Mouse (Mus musculus): ENCODE measurements around the gene Adipoq. TPM values are rescaled to one million over a fixed set of nuclear protein-coding genes. Genes with fewer than 3 reads are reported as not detected.
A peak's percentile ranks its signal among the peaks of the same experiment; 100 is the strongest.
"Not testable (repeated sequence)": the region's sequence is repeated elsewhere in the genome, so short reads cannot be mapped to it uniquely, and the experiment has no call there.

Gene Adipoq
- total RNA-seq (2022): not detected

DNA sequence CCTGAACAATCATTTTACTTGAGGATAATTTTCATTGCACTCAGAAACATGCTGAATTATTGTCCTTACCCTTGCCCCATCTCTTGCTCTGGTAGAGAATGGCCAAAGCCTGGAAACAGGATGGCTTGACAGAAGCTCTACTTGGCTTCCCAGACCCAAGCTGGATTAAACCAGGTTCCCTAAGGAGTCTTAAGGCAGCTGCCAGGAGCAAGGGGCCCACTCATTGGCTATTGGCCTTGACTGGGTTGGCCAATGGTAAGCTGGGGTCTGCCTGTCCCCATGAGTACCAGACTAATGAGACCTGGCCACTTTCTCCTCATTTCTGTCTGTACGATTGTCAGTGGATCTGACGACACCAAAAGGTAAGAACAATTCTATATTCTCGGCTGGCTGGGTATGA lies at the start of gene Adipoq:
TSS of gene Adipoq (plus strand) at position 257 of the 400 bp plus-strand sequence.
- no peak for DNase-seq (ENCODE audit: low spot score in 2 of 2)

DNA sequence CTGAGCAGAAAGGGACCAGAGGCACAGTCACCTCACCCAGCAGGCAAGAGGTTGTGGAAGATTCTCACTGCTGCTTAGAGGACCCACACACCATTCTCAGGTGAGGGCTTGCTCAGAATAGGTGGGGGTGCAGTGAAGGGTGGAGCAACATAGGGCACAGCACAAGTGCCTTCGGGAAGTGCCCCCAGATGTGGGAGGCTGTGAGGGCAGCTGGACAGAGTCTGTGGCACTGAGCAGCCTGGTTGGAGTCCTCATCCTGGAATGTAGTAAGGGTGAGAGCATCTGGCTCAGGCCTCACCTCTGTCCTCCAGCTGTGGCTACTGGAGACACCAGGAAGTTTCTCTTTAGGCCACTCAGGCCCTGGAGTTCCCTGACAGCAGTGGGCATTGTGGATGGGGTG lies 49.5 kb upstream of the Adipoq start:
- not testable (repeated sequence) for DNase-seq (ENCODE audit: low spot score in 2 of 2)

DNA sequence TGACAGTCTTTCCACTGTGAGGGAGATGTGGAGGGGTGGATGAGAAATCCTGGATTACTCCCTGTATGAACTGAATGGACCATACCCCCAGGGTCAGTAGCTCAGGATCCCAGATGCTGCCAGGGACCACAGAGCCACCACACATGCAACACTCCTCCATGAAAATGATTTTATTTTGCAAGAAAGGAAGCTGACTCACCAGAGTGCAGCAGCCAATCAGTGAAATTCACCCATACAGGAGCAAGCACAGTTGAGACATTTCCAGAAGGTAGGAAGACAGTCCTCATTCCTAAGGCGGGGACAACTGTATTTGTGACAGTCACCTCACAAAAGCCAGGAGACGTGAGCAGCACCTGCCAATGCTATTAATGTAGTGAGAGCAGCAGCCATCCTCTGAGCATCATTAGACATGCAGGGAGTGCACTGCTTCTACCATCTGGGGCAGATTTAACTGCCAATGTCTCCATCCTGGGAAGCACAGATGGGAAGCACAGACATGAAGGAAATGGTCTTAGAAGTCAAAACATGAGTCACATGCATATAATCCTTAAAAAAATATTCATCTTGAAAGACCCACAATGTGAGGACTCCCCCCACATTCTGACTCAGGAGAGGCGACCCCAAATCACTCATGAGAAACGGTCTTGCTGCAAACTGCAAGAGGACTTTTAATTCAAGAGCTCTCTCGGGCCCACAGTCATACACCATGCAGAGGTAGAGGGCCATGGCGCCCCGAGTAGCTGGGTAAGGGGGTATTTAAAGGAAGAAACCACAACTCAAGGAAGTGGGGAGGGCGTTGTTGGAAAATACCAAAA lies 48.8 kb upstream of the Adipoq start:
- DNase-seq (ENCODE audit: low spot score in 2 of 2): peak in 1 of 2 experiments; percentile 45

DNA sequence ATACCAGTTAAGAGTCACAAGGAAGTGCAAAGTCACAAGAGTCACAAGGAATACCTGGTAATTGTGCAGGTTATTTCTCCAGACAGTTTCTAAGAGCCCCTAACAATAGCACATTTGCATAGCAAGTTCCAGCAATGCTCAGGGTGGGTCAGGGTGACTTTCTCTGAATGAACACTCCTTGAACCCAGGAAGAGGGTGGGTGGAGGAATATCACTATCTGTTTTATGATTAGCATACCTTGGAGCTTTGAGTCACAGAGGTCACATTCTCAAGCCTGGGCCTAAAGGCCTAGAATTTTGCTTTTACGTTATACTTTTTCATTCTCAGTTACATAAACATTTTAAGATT lies 48.3 kb upstream of the Adipoq start:
- DNase-seq (ENCODE audit: low spot score in 2 of 2): not testable (repeated sequence)

DNA sequence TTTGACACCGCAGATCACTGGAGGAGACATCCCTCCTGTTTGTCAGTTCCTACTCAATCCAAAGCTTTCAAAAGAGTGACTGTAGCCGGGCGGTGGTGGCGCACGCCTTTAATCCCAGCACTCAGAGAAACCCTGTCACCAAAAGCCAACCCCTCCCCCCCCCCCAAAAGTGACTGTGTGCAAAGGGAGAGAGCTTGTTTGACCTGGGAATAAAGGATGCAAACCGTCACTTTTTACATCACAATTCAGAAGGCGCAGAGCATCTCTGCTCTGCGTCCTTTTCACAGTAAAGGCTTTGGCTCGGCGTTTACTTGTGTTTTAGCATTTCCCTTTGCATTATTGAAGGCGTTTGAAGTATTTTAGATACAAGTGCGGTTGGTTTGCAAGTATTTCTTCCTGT lies 46.7 kb upstream of the Adipoq start:
- DNase-seq (ENCODE audit: low spot score in 2 of 2): no peak

DNA sequence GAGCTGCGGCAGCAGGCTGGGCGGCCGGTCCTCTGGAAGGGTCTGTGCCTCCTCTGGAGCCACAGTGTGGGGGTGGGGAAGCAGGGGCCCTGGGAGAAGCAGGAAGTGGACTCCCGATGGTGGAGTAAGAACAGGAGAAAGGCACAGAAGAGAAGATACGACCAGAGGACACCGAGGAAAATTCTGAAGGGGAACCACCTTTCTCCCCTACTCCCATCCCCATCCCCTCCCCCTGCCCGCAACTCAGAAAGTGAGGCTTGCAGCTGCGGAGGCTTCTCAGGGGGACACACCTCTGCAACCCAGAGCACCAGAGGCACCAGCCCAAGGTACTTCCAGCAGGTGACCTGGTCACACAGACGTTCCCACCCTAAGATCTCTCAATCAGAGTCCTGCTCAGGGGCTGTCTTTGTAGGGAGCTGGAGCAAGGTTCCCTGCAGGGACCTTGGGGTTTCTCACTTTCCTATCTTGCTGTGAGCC lies 46.2 kb upstream of the Adipoq start:
- DNase-seq (ENCODE audit: low spot score in 2 of 2): no peak

DNA sequence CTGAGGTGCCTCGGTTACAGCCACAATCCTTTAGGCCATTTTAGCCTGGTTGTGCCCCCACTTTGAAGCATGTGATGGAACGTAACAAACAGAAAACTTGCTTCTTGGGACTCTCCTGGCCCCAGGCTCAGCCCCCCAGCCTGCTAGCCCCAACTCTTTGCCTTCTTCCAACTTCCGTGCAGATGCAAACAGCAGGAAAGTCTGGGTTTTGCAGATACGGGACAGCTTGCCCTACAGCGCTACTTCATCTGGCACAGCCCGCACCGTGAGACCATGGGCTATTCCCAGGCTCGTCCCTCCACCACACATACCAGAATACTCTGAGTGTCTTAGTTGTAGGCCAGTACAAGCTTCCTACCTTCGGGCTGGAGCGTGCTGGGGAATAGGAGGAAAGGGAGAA lies 45.7 kb upstream of the Adipoq start:
- DNase-seq (ENCODE audit: low spot score in 2 of 2): no peak

DNA sequence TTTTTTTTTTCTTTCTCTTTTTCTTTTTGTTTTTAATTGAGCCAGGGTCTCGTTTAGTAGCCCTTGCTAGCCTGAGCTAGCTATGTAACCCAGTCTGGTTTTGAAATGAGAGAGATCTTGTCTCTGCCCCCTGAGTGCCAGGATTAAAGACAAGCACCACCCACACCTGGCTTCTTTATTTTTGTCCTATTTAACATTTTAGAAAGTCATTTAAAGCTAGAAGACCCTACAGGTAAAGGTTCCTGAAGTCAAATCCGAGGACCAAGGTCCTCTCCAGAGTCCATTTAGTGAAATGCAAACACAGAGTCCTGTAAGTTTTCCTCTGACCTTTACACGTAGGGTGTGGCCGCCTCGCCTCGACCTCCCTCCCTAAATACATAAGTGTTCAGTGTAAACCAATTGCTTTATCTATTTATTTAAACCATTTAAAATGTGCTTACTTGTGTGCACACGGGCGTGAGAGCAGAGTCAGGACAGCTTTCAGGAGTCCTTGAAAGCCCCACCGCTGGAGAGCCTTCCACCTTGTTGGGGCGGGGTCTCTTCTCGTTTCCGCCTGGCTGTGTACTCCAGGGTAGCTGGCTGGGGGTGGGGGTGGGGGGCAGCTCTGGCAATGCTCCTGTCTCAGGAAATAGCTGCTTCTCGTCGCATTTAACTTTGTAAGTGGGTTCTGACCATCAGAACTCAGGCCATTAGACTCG lies 43.8 kb upstream of the Adipoq start:
- no peak for DNase-seq (ENCODE audit: low spot score in 2 of 2)

DNA sequence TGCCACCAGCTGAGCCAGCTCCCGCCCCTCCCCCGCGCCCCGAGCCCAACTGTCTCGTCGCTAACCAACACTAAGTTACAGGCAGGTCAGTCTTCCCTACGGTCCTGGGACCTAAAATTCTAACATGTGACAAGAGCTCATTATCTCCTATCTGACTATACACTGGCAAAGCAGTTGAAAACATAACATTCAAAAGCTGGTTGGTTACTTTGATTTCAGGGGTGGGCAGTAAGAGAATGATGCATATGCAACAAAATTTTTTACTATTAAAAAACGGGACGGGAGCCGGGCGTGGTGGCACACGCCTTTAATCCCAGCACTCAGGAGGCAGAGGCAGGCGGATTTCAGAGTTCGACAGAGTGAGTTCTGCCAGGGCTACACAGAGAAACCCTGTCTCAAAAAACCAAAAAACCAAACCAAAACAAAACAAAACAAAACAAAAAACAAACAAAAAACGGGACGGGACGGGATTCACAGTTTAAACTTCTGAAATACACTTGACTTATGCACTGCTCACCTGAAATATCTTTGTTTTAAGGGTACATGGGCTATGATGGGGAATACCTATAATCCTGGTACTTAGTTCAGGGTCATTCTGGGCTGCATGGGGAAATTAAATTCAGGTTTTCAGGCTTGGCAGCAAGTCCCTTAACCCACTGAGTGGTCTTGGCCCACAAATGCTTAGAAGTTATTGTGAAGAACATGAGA lies 43.1 kb upstream of the Adipoq start:
- DNase-seq (ENCODE audit: low spot score in 2 of 2): no peak

DNA sequence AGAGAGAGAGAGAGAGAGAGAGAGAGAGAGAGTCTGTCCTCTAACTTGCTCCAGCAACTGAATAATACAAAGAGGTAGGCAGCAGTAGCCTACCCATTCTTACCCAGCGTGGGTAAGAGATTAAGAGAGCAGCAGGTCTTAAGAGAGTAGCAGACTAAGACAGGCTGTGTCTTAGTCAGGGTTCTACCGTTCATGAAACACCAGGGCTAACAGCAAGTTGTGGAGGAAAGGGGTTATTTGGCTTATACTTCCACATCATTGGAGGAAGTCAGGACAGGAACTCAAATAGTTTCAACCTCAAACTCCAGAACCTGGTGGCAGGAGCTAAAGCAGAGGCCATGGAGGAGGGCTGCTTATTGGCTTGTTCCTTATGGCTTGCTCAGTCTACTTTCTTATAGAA lies 42.5 kb upstream of the Adipoq start:
- DNase-seq (ENCODE audit: low spot score in 2 of 2): no peak

DNA sequence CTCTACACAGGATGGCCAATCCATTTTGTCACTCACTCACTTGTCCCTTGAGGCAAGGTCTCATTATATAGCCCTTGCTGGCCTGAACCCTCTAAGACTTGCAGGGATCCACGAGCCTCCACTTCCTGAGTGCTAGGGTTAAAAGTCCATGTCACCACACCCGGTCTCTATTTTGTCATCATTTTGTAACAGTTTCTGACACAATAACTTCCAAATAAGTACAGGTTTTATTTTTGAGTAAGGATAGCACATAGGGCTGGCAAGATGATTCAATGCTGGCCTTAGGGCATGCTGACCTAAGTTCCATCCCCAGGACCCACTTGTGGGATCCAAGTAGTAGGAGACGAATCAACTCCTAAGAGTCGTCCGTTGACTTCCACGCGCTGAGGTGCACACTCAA lies 40.2 kb upstream of the Adipoq start:
- DNase-seq (ENCODE audit: low spot score in 2 of 2): no peak

DNA sequence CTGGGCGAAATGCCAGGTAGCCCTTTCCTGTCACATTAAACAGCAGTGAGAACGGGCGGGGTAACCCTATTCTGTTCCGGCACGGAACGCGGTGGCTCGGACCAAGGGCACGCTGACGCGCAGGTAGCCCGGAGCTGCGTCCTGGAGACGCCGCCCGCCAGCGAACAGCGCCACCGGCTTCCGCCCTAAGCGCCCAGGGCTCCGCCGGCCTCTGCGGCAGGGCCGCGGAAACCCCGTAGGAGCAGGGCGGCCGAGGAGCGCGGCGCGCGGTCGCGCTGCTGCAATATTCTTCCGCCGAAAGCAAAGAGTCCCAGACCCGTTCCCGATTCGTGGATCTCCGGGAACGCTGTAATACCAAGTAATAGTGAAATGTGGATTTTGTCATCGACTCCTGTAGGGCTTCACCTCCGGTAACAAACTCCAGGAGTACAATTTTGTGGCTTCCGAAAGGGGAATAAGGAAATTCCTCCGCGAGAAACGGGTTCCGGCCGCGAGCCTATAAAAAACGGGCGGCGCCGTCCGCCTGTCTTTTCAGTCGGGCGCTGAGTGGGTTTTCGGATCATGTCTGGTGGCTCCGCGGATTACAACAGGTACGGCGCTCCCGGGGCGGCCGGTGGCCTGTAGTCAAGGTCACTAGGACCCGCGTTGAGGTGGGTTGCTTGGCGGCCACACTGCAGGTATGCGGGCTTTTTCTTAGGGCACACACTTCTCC lies 38.9 kb upstream of the Adipoq start, which contains the start of gene Eif4a2:
TSS of gene Eif4a2 (plus strand) at position 214 of the 712 bp plus-strand sequence.
- DNase-seq (ENCODE audit: low spot score in 2 of 2): peak; percentile 88 to 93

DNA sequence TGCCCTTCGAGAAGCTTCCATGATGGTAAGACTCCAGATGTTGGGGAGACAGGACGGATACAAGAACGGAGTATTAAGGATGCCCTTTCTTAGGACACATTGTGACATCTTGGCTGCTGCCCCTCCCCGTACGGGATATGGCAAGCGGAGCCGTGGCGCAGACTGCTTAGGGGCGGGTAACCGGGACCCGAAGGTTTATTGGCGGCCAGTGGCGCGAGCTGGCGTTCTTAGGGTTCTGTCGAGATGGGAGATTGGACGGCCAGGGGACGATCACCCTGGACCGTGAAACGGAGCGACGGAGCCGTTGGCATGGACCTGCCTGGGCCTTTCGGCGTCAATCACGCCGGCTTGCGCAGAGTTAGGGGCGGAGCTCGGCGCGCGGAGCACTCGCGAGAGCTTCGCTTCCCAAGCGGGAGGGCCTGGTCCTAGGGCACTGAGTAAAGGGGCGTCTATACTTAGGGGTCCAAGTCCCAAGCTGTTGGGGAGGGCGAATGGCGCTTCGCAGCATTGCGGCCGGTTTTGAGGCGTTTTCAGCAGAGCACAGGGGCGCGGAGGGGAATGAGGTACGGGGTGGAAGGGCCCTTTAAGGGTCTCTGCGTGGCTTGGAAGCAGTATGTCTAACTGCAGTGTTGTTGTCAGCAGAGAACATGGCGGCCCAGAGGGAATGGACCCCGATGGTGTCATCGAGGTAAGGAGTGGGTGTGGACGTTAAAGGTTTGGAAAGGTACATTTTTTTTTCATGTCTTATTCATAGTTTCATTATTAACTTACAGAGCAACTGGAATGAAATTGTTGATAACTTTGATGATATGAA lies 38.2 kb upstream of the Adipoq start:
- DNase-seq (ENCODE audit: low spot score in 2 of 2): peak; percentile 69 to 71

DNA sequence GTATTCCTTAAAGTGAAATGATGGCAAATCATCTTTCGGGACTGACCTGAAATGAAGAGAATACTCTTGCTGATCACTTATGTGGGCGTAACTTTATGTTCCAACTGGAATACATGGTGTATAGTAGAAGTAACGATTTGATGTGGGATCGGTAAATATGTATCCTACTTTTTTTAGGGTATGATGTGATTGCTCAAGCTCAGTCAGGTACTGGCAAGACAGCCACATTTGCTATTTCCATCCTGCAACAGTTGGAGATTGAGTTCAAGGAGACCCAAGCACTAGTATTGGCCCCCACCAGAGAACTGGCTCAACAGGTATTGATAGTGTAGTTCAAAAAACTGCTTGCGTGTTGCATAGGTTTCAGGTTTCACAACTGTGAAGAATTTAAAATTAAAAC lies 37.4 kb upstream of the Adipoq start:
- no peak for DNase-seq (ENCODE audit: low spot score in 2 of 2)

DNA sequence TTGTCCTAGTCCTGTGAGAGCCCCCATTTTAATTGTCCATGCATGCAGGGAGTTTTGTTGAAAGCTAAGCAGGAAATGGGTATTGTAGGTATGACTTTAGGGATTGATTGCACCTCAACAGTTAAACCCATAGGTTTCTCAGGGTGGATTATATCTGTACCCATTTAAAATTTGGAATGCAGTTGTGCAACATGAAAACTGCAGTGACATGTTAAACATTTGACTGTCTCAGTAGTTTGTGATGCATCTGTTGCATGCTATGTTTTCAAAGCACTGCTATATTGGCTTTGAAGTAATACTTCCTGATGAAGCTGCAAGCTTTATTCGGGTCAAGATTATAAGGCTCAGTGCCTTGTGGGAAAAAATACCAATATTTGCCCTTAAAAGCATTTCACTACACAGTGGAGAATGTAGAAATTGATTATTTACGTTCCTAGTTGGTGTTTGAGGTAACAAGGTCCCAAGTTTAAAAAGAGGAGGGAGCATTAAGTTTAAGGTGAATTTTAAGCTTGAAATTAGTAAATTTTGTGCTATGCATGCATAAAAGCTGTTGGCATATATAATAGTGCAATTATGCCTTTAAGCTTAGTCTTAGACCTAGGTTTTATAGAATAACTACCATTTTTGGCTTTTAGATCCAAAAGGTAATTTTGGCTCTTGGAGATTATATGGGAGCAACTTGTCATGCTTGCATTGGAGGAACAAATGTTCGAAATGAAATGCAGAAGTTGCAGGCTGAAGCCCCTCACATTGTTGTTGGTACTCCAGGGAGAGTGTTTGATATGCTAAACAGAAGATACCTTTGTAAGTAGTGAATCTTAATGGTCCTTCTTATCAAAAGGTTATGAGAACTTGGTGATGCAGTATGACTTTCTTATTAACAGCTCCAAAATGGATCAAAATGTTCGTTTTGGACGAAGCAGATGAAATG lies 36.7 kb upstream of the Adipoq start:
- DNase-seq (ENCODE audit: low spot score in 2 of 2): no peak

DNA sequence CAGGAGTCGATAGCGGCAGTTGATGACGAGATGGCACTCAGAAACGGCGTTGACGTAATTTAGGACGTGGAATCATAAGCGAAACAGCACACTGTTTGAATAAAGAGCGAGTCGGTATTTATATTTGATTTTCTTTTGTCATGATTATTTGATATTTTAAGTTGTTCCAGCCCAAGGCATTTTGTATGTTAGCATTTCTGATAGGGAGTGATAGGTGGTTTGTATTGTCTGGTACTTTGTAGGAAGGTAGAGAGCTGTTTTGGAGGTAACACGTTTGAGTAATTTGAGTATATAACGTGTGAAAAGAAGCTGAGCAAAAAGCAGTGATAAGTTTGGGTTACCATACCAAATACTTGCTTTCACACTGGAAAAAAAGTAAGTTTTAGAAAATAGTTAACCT lies 34.0 kb upstream of the Adipoq start:
- DNase-seq (ENCODE audit: low spot score in 2 of 2): no peak

DNA sequence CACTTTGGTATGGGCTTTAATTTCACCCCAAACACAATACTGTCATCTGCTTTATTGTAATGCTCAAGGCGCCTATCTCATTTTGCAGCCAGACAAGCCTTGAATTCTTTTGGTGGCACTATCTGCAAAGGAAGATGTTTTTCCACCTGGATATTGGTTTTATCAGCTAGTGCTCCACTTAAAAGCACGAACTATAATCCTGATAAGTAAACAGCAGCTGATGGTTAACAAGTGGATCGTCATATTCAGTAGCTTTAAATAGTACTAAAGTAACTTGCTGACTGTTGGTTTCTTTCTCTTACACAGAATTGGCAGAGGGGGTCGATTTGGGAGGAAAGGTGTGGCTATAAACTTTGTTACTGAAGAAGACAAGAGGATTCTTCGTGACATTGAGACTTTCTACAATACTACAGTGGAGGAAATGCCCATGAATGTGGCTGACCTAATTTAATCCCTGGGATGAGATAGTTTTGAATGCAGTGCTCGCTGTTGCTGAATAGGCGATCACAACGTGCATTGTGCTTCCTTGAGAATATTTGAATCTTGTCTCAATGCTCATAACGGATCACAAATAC lies 33.4 kb upstream of the Adipoq start:
- no peak for DNase-seq (ENCODE audit: low spot score in 2 of 2)

DNA sequence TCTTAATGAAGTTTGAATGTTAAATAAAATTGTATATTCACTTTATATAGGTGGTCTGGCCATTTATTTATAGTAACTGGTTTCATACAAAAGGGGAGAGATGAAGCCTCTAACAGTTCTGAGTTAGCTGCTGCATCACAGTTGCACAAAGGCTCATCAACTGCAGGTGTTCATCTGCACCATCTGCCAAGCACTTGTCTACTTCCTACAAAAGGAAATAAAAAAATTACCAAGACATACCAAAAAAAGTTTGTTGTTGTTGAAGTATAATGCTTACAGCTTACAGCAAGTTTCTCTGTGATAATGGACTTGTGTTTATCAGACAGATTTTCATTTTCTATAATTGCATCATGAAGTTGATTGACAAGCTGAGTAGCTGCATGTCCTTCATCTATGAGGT lies 32.4 kb upstream of the Adipoq start:
- DNase-seq (ENCODE audit: low spot score in 2 of 2): no peak

Measured in left cerebral cortex, adult 8-10 months (tissue).